Mouse (Mus musculus): ENCODE results near the gene Cpm. TPM values are rescaled to one million over a fixed set of nuclear protein-coding genes. Genes with fewer than 3 reads are reported as not detected.
A peak's percentile ranks its signal among the peaks of the same experiment; 100 is the strongest.

Cpm gene
- polyA plus RNA-seq, 1 experiment from 2014 or later = 57.7 TPM

- H3K9me3 ChIP-seq = no peaks in the 10 kb centered on the region
- no peak overlapping the region for H3K27ac ChIP-seq
- no peak overlapping the region for H3K4me3 ChIP-seq (replicated peaks)
- 0 out of 2 replicates have a peak, but pooled peaks cover 9% of the 10 kb centered on the region for H3K4me1 ChIP-seq
- no peak for ATAC-seq (ENCODE audit: insufficient read depth, low FRiP score, low read depth)
- 96% methylated on average over 1 of the region's 1 CpGs for WGBS
- no peaks in the 10 kb centered on the region for H3K36me3 ChIP-seq
- H3K4me2 ChIP-seq = no peak overlapping the region
- no peaks in the 10 kb centered on the region for H3K27me3 ChIP-seq (replicated peaks)
- no peak overlapping the region for H3K9ac ChIP-seq
Measured at GRCm38 (mm10) chr10:117673913-117674312, 44.6 kb downstream of the Cpm start.

GRCm38 (mm10) chr10:117674359-117675019 is 45.2 kb downstream of the Cpm start:
- H3K4me1 ChIP-seq = 0 out of 2 replicates have a peak, but pooled peaks cover 7% of the 10 kb centered on the region
- no peaks in the 10 kb centered on the region for H3K9me3 ChIP-seq
- no peak overlapping the region for H3K4me2 ChIP-seq
- H3K9ac ChIP-seq = no peak overlapping the region
- H3K27ac ChIP-seq = no peak overlapping the region
- WGBS = 75% methylated on average over 3 of the region's 3 CpGs
- H3K4me3 ChIP-seq (replicated peaks) = no peak overlapping the region
- H3K36me3 ChIP-seq = no peaks in the 10 kb centered on the region
- no peak for ATAC-seq (ENCODE audit: insufficient read depth, low FRiP score, low read depth)
- no peaks in the 10 kb centered on the region for H3K27me3 ChIP-seq (replicated peaks)

DNA sequence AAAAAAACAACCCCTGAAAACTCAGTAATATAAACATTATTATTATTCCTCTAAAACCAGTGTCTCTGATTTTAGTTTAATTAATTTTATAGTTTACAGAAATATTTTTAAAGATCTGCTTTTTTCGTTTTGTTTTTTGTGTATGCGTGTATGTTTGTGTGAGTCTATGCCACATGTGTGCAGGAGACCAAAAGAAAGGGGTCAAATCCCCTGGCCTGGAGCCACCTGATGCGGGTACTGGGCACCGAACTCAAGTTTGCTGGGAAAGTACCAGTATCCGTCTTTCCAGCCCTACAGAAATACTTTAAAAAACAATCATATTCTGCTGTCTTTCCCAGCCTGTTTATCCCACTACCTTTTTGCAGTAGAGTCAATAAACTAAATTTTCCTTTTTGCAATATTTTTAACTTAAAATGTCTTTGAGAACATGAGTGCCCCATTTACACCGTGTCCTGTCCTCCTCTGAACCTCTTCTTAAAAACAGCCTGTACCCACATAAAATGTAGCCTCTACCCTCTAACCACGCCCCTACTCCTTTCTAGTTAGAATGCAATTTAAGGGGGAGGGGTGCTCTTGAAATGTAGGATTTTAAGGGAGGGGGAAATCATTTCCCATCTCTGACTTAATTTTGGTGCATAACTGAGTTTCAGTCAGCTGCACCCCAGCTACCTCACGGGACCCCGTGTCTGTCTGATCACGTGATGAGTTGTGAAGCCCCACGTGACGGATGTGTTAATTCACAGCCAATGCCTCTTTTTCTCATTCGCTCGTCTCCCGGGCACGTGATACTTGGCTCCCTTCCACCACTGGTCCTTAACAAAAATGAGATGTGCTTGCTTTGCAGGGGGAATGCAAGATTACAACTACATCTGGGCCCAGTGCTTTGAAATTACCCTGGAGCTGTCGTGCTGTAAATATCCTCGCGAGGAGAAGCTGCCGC is 46.1 kb downstream of the Cpm start:
- WGBS = 44% methylated on average over 20 of the region's 20 CpGs
- H3K27ac ChIP-seq = no peak overlapping the region
- H3K36me3 ChIP-seq = no peaks in the 10 kb centered on the region
- 0 out of 2 replicates have a peak overlapping the region, but pooled peaks have one; percentile 8 for H3K4me3 ChIP-seq (replicated peaks)
- H3K27me3 ChIP-seq (replicated peaks) = no peaks in the 10 kb centered on the region
- ATAC-seq (ENCODE audit: insufficient read depth, low FRiP score, low read depth) = no peak
- no peaks in the 10 kb centered on the region for H3K9me3 ChIP-seq
- 0 out of 2 replicates have a peak, but pooled peaks cover 3% of the 10 kb centered on the region for H3K4me1 ChIP-seq
- H3K9ac ChIP-seq = no peak overlapping the region
- peak overlapping the region; percentile 40 for H3K4me2 ChIP-seq

DNA sequence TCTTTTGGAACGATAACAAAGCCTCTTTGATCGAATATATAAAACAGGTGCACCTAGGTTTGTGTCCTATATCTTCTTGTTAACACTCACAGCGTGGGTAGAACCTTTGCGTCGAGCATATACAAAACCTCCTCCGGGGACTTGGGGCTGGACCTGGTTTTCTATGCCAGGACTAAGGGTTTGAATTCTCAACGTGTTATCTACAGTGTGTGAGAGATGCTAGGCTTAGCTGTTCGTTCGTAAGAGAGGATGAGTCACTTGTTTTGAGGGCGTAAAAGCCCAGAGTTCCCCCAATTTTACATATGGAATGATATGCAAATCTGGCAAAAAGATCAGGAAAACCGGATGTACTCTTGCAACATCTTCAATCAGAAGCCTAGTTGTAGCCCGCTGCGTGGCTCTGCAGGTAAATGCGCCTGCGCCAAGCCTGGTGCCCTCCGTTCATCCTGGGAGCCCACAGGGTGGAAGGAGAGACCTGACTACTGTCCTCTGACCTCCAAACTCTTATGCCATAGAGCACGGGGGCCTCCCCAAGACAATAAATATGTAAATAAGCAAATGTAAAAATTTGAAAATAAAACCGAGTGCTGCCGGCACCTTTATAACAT is 46.8 kb downstream of the Cpm start:
- no peaks in the 10 kb centered on the region for H3K36me3 ChIP-seq
- 0 out of 2 replicates have a peak, but pooled peaks cover 3% of the 10 kb centered on the region for H3K4me1 ChIP-seq
- H3K4me2 ChIP-seq = peak overlapping the region; percentile 40
- no peaks in the 10 kb centered on the region for H3K9me3 ChIP-seq
- WGBS = 39% methylated on average over 19 of the region's 19 CpGs
- no peak for ATAC-seq (ENCODE audit: insufficient read depth, low FRiP score, low read depth)
- no peak overlapping the region for H3K27ac ChIP-seq
- no peaks in the 10 kb centered on the region for H3K27me3 ChIP-seq (replicated peaks)
- peak overlapping the region; percentile 8; the same call in 1 of the 2 replicates for H3K4me3 ChIP-seq (replicated peaks)
- no peak overlapping the region for H3K9ac ChIP-seq

- ATAC-seq (ENCODE audit: insufficient read depth, low FRiP score, low read depth) = no peak
- Histone ChIP-seq H3K4me1 (0 out of 2 replicates have a peak, but pooled peaks cover 3% of the 10 kb centered on the region), H3K36me3 (no peaks in the 10 kb centered on the region), H3K4me3 (replicated peaks) (peak overlapping the region; percentile 8; the same call in 1 of the 2 replicates), H3K4me2 (peak overlapping the region; percentile 40), H3K27ac (no peak overlapping the region), H3K27me3 (replicated peaks) (no peaks in the 10 kb centered on the region), H3K9ac (no peak overlapping the region), H3K9me3 (no peaks in the 10 kb centered on the region)
- 36% methylated on average over 17 of the region's 17 CpGs for WGBS
Measured at GRCm38 (mm10) chr10:117676644-117677313, 47.5 kb downstream of the Cpm start.

- no peak overlapping the region for H3K27ac ChIP-seq
- 68% methylated on average over 13 of the region's 13 CpGs for WGBS
- peak; percentile 41; the same call in 1 of the 2 replicates for ATAC-seq (ENCODE audit: insufficient read depth, low FRiP score, low read depth)
- H3K27me3 ChIP-seq (replicated peaks) = no peaks in the 10 kb centered on the region
- H3K4me3 ChIP-seq (replicated peaks) = no peak overlapping the region
- H3K9ac ChIP-seq = no peak overlapping the region
- 0 out of 2 replicates have a peak, but pooled peaks cover 3% of the 10 kb centered on the region for H3K4me1 ChIP-seq
- H3K4me2 ChIP-seq = no peak overlapping the region
- H3K9me3 ChIP-seq = no peaks in the 10 kb centered on the region
- H3K36me3 ChIP-seq = no peaks in the 10 kb centered on the region
Measured at GRCm38 (mm10) chr10:117677494-117678236, 48.4 kb downstream of the Cpm start.

DNA sequence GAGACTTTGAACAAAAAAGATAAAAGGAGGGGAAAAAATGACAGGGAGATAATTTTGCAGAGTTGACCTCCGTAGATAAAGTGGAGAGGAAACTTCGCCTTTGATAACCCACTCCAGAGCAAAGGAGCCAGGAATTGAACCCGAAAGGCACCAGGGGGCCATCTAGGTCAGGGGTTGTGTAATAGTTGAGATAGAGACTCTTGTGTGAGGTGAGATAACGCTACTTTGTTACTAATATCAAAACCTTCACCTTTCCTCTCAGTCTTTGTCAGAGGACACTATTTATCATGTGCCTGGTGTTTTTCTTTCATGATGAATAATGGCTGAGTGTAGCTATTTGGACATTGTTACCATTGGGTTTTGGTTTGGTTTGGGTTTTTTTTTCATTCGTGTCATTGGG is 49.1 kb downstream of the Cpm start:
- ATAC-seq (ENCODE audit: insufficient read depth, low FRiP score, low read depth) = no peak
- 50% methylated on average over 5 of the region's 5 CpGs for WGBS
- Histone ChIP-seq H3K9me3 (no peaks in the 10 kb centered on the region), H3K36me3 (no peaks in the 10 kb centered on the region), H3K4me1 (0 out of 2 replicates have a peak, but pooled peaks cover 3% of the 10 kb centered on the region), H3K4me3 (replicated peaks) (no peak overlapping the region), H3K4me2 (no peak overlapping the region), H3K27ac (no peak overlapping the region), H3K9ac (no peak overlapping the region), H3K27me3 (replicated peaks) (no peaks in the 10 kb centered on the region)

- 76% methylated on average over 5 of the region's 5 CpGs for WGBS
- H3K9me3 ChIP-seq = no peaks in the 10 kb centered on the region
- H3K4me2 ChIP-seq = no peak overlapping the region
- H3K4me3 ChIP-seq (replicated peaks) = no peak overlapping the region
- H3K27ac ChIP-seq = no peak overlapping the region
- 0 out of 2 replicates have a peak, but pooled peaks cover 2% of the 10 kb centered on the region for H3K36me3 ChIP-seq
- no peak overlapping the region for H3K9ac ChIP-seq
- no peaks in the 10 kb centered on the region for H3K27me3 ChIP-seq (replicated peaks)
- no peak for ATAC-seq (ENCODE audit: insufficient read depth, low FRiP score, low read depth)
- H3K4me1 ChIP-seq = 0 out of 2 replicates have a peak, but pooled peaks cover 3% of the 10 kb centered on the region
Measured at GRCm38 (mm10) chr10:117679029-117679686, 49.9 kb downstream of the Cpm start.

- Histone ChIP-seq H3K36me3 (0 out of 2 replicates have a peak, but pooled peaks cover 3% of the 10 kb centered on the region), H3K27me3 (replicated peaks) (no peaks in the 10 kb centered on the region), H3K9me3 (no peaks in the 10 kb centered on the region), H3K4me2 (no peak overlapping the region), H3K4me1 (0 out of 2 replicates have a peak, but pooled peaks cover 3% of the 10 kb centered on the region), H3K4me3 (replicated peaks) (no peak overlapping the region), H3K27ac (no peak overlapping the region), H3K9ac (no peak overlapping the region)
- 90% methylated on average over 14 of the region's 14 CpGs for WGBS
- ATAC-seq (ENCODE audit: insufficient read depth, low FRiP score, low read depth) = no peak
Measured at GRCm38 (mm10) chr10:117679963-117680473, 50.7 kb downstream of the Cpm start.

GRCm38 (mm10) chr10:117680868-117681513 is 51.7 kb downstream of the Cpm start:
- WGBS = 86% methylated on average over 12 of the region's 12 CpGs
- H3K27me3 ChIP-seq (replicated peaks) = no peaks in the 10 kb centered on the region
- no peak overlapping the region for H3K9ac ChIP-seq
- 0 out of 2 replicates have a peak, but pooled peaks cover 3% of the 10 kb centered on the region for H3K36me3 ChIP-seq
- no peak overlapping the region for H3K4me3 ChIP-seq (replicated peaks)
- no peaks in the 10 kb centered on the region for H3K9me3 ChIP-seq
- 0 out of 2 replicates have a peak, but pooled peaks cover 3% of the 10 kb centered on the region for H3K4me1 ChIP-seq
- H3K27ac ChIP-seq = no peak overlapping the region
- no peak for ATAC-seq (ENCODE audit: insufficient read depth, low FRiP score, low read depth)
- H3K4me2 ChIP-seq = no peak overlapping the region

All from stomach, embryonic 15.5 days (tissue).